Mouse (Mus musculus) kidney, embryonic 16.5 days (tissue): ENCODE results near the gene Rfx7. TPM values are rescaled to one million over a fixed set of nuclear protein-coding genes. Genes with fewer than 3 reads are reported as not detected.
"Not testable (repeated sequence)": the region's sequence is repeated elsewhere in the genome, so short reads cannot be mapped to it uniquely, and the experiment has no call there.

Experiments used
- ATAC-seq: fragments of 200-750 bp; cut with Nextera tagmentation; 2 replicates; pipeline ENCODE4 v1.8.0; 2017; ENCODE audit warnings: moderate TSS enrichment; ENCODE audit not compliant: low FRiP score, low TSS enrichment
- H3K27ac ChIP-seq: fragments of 300-500 bp; sonication (generic); 2 replicates; pipeline ENCODE4 v1.5.1; 2014; ENCODE audit warnings: low read length
- H3K27me3 ChIP-seq: fragments of 300-500 bp; sonication (generic); 2 replicates; pipeline ENCODE4 v1.6.1; 2014; ENCODE audit warnings: low read length, control low read depth, mixed read lengths; ENCODE audit not compliant: insufficient read depth
- H3K36me3 ChIP-seq: fragments of 300-500 bp; sonication (generic); 2 replicates; pipeline ENCODE4 v1.6.1; 2014; ENCODE audit warnings: low read length, control low read depth, mixed read lengths; ENCODE audit not compliant: insufficient read depth
- H3K4me1 ChIP-seq: fragments of 300-500 bp; sonication (generic); 2 replicates; pipeline ENCODE4 v1.6.1; 2014; ENCODE audit warnings: low read length, control low read depth, mixed read lengths; ENCODE audit not compliant: insufficient read depth
- H3K4me2 ChIP-seq: fragments of 300-500 bp; sonication (generic); replicated peaks from 2 replicates; pipeline ENCODE4 v1.6.1; 2014; ENCODE audit warnings: low read depth, low read length
- H3K4me3 ChIP-seq: fragments of 300-500 bp; sonication (generic); 2 replicates; pipeline ENCODE4 v1.5.1; 2014; ENCODE audit warnings: mild to moderate bottlenecking, low read length
- H3K9ac ChIP-seq: fragments of 300-500 bp; sonication (generic); replicated peaks from 2 replicates; pipeline ENCODE4 v1.6.1; 2014; ENCODE audit warnings: low read length
- H3K9me3 ChIP-seq: fragments of 300-500 bp; sonication (generic); 2 replicates; pipeline ENCODE4 v1.6.1; 2016; ENCODE audit warnings: low read length, control low read depth
- WGBS: fragments of 180-500 bp; shearing (Covaris S2); extraction: QIAGEN DNeasy Blood & Tissue Kit; methylation state at CpG from one replicate; pipeline ENCODE4 v1.1.7; 2014; 5-methylcytosine and 5-hydroxymethylcytosine counted together
- polyA plus RNA-seq: library from polyadenylated mRNA; unstranded; fragments of >200 nt; fragmentation: Nextera tagmentation; extraction: Ambion mirVana; gene quantifications from 2 replicates; pipeline ENCODE4 v1.2.1, GENCODE M21; 2015

The Rfx7 gene
- polyA plus RNA-seq, 1 experiment from 2014 or later, result 9.8 TPM

- Histone ChIP-seq H3K4me2 (no peak overlapping the region), H3K4me1 (no peaks in the 10 kb centered on the region), H3K27me3 (no peaks in the 10 kb centered on the region), H3K4me3 (no peak overlapping the region), H3K36me3 (no peaks in the 10 kb centered on the region), H3K9me3 (no peaks in the 10 kb centered on the region), H3K9ac (no peak overlapping the region), H3K27ac (no peak overlapping the region)
- no peak for ATAC-seq
These were observed 60.0 kb downstream of the Rfx7 start for GRCm38 (mm10) chr9:72592016-72592415.

GRCm38 (mm10) chr9:72594656-72595055 is 62.6 kb downstream of the Rfx7 start:
- not testable (repeated sequence) for H3K4me1 ChIP-seq, H3K9me3 ChIP-seq, H3K4me2 ChIP-seq, H3K27me3 ChIP-seq, H3K4me3 ChIP-seq, ATAC-seq, H3K27ac ChIP-seq, H3K36me3 ChIP-seq, H3K9ac ChIP-seq
- WGBS, result 86% methylated on average over 4 of the region's 4 CpGs

GRCm38 (mm10) chr9:72600142-72600541 is 68.1 kb downstream of the Rfx7 start:
- Histone ChIP-seq H3K27ac (no peak overlapping the region), H3K9me3 (no peaks in the 10 kb centered on the region), H3K4me3 (no peak overlapping the region), H3K4me2 (no peak overlapping the region), H3K4me1 (no peaks in the 10 kb centered on the region), H3K36me3 (no peaks in the 10 kb centered on the region), H3K27me3 (no peaks in the 10 kb centered on the region), H3K9ac (no peak overlapping the region)
- 98% methylated on average over 3 of the region's 3 CpGs for WGBS
- ATAC-seq, result no peak

- Histone ChIP-seq H3K9ac (no peak overlapping the region), H3K4me3 (no peak overlapping the region), H3K9me3 (no peaks in the 10 kb centered on the region), H3K4me2 (no peak overlapping the region), H3K27ac (no peak overlapping the region), H3K4me1 (no peaks in the 10 kb centered on the region), H3K36me3 (peaks cover 10% of the 10 kb centered on the region; the same call in 1 of the 2 replicates), H3K27me3 (no peaks in the 10 kb centered on the region)
- no peak for ATAC-seq
These were observed 77.7 kb downstream of the Rfx7 start for GRCm38 (mm10) chr9:72609771-72610170.

- no peak overlapping the region for H3K27ac ChIP-seq
These were observed 81.8 kb downstream of the Rfx7 start for GRCm38 (mm10) chr9:72613884-72614283.

GRCm38 (mm10) chr9:72614786-72615480 is 82.9 kb downstream of the Rfx7 start:
- Histone ChIP-seq H3K36me3 (peaks cover 40% of the 10 kb centered on the region), H3K27me3 (no peaks in the 10 kb centered on the region), H3K9me3 (no peaks in the 10 kb centered on the region), H3K27ac (no peak overlapping the region), H3K9ac (no peak overlapping the region), H3K4me2 (no peak overlapping the region), H3K4me1 (no peaks in the 10 kb centered on the region), H3K4me3 (no peak overlapping the region)
- ATAC-seq, result no peak
- WGBS, result 87% methylated on average over 6 of the region's 6 CpGs

More at GRCm38 (mm10) chr9:72613884-72614283, 81.8 kb downstream of the Rfx7 start:
- no peak for ATAC-seq
- H3K9me3 ChIP-seq, result no peaks in the 10 kb centered on the region
- H3K27me3 ChIP-seq, result no peaks in the 10 kb centered on the region
- H3K36me3 ChIP-seq, result peaks cover 34% of the 10 kb centered on the region
- H3K4me3 ChIP-seq, result no peak overlapping the region
- no peak overlapping the region for H3K4me2 ChIP-seq
- WGBS, result 85% methylated on average over 2 of the region's 2 CpGs
- no peak overlapping the region for H3K9ac ChIP-seq
- H3K4me1 ChIP-seq, result no peaks in the 10 kb centered on the region

- Histone ChIP-seq H3K4me1 (no peaks in the 10 kb centered on the region), H3K9me3 (no peaks in the 10 kb centered on the region), H3K4me2 (no peak overlapping the region), H3K27me3 (no peaks in the 10 kb centered on the region), H3K36me3 (peaks cover 40% of the 10 kb centered on the region), H3K4me3 (no peak overlapping the region), H3K27ac (no peak overlapping the region), H3K9ac (no peak overlapping the region)
- 90% methylated on average over 3 of the region's 3 CpGs for WGBS
- no peak for ATAC-seq
These were observed 86.0 kb downstream of the Rfx7 start for GRCm38 (mm10) chr9:72618037-72618436.

GRCm38 (mm10) chr9:72623605-72624004 is 91.6 kb downstream of the Rfx7 start:
- no peaks in the 10 kb centered on the region for H3K9me3 ChIP-seq
- H3K27ac ChIP-seq, result no peak overlapping the region
- no peak overlapping the region for H3K9ac ChIP-seq
- no peaks in the 10 kb centered on the region for H3K27me3 ChIP-seq
- WGBS, result 76% methylated on average over 1 of the region's 1 CpGs
- H3K4me2 ChIP-seq, result no peak overlapping the region
- H3K4me1 ChIP-seq, result peaks cover 8% of the 10 kb centered on the region
- no peak for ATAC-seq
- peaks cover 18% of the 10 kb centered on the region for H3K36me3 ChIP-seq
- H3K4me3 ChIP-seq, result no peak overlapping the region

GRCm38 (mm10) chr9:72627598-72627997 is 95.6 kb downstream of the Rfx7 start:
- no peak overlapping the region for H3K4me3 ChIP-seq
- H3K27ac ChIP-seq, result no peak overlapping the region
- no peaks in the 10 kb centered on the region for H3K27me3 ChIP-seq
- H3K36me3 ChIP-seq, result peaks cover 7% of the 10 kb centered on the region; the same call in 1 of the 2 replicates
- no peak overlapping the region for H3K9ac ChIP-seq
- ATAC-seq, result no peak
- H3K9me3 ChIP-seq, result no peaks in the 10 kb centered on the region
- no peak overlapping the region for H3K4me2 ChIP-seq
- peaks cover 12% of the 10 kb centered on the region for H3K4me1 ChIP-seq
- WGBS, result 86% methylated on average over 1 of the region's 1 CpGs

GRCm38 (mm10) chr9:72628591-72628990 is 96.6 kb downstream of the Rfx7 start:
- Histone ChIP-seq H3K27ac (no peak overlapping the region), H3K36me3 (peaks cover 4% of the 10 kb centered on the region; the same call in 1 of the 2 replicates), H3K4me3 (no peak overlapping the region), H3K4me2 (no peak overlapping the region), H3K9ac (no peak overlapping the region), H3K27me3 (no peaks in the 10 kb centered on the region), H3K4me1 (peaks cover 12% of the 10 kb centered on the region), H3K9me3 (no peaks in the 10 kb centered on the region)
- 0 out of 2 replicates have a peak, but pooled peaks have one; percentile 71 for ATAC-seq
- 14% methylated on average over 2 of the region's 2 CpGs for WGBS
